Mouse (Mus musculus) adrenal gland, postnatal 25 days (tissue): ENCODE results near the gene Ppp1r3e. TPM values are rescaled to one million over a fixed set of nuclear protein-coding genes. Genes with fewer than 3 reads are reported as not detected.
A peak's percentile ranks its signal among the peaks of the same experiment; 100 is the strongest.

ENCODE experiments used
- DNase-seq: peaks from one replicate; pipeline ENCODE4 v3.0.0; 2021; ENCODE audit warnings: mixed read lengths
- long read RNA-seq: library from polyadenylated mRNA; stranded (forward); transcript quantifications from one replicate; pipeline ENCODE4 v2.0.0, GENCODE M21; 2021
- total RNA-seq: library from RNA; stranded (reverse); gene quantifications from 2 replicates; pipeline ENCODE4 v1.2.3, GENCODE M21; 2021

The Ppp1r3e gene
- 19.3 and 23.8 TPM in 2 replicates for total RNA-seq
- long read RNA-seq, partial matches to known transcripts = 0 of 3 reads
- long read RNA-seq, other reads (novel, unspliced or antisense) = 1 of 3 reads

- DNase-seq = peak; percentile 80
Observed at GRCm38 (mm10) chr14:54877048-54877715, at the start of gene Ppp1r3e. Ppp1r3e (minus strand) TSS chr14:54877550.

- peak; percentile 33 for DNase-seq
Observed at GRCm38 (mm10) chr14:54926401-54927158, 49.2 kb upstream of the Ppp1r3e start.

- peak; percentile 53 for DNase-seq
Observed at GRCm38 (mm10) chr14:54925349-54926342, 48.3 kb upstream of the Ppp1r3e start, which contains the start of gene Efs. Efs (minus strand) TSS chr14:54926126.

GRCm38 (mm10) chr14:54924641-54925348, 47.4 kb upstream of the Ppp1r3e start:
- no peak for DNase-seq

DNA sequence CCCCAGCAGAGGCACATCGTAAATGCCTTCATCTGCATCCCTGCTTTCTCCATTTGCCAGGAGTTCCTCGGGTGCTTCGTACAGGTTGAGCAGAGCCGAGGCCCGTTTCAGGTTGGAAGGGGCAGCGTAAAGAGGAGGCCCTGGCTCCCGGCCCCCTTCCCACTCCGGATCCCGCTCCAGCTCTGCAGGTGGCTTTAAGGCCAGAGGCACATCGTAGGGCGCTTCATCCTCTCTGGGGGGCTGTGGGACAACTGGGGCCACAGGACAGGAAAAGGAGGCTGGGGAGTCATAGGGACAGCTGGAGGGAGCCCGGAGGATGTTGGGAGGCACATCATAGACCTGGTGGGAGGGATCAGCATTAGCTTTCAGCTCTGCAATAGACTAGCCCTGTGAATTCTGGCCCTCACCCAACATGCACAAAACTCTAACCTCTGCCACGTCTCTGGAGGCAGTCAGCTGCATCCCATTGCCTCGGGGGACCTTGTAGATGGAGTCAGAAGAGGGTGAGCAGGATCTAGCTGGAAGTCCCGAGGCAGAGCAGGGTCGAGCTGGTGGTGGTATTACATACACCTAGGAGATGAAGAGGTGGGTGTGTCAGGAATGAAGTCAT, 42.8 kb upstream of the Ppp1r3e start:
- DNase-seq = no peak

DNA sequence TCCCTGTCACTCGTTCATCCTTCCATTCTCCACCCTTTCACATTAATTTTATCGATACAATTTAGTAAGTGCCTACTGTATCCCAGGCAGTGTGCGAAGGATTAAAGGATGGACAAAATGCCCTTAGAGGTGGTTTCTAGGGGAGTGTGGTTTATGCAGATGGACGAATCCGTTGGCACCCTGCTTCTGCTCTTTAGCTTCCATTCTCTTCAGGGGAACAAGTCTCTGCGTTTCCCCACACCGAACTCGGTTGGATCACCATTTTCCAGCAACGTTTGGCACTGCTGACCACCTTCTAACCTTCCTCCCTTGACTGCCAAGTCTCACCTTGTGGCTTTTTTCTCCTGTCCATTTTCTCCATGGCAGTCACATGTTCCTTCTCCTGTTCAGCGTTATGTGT, 36.0 kb upstream of the Ppp1r3e start:
- no peak for DNase-seq

DNA sequence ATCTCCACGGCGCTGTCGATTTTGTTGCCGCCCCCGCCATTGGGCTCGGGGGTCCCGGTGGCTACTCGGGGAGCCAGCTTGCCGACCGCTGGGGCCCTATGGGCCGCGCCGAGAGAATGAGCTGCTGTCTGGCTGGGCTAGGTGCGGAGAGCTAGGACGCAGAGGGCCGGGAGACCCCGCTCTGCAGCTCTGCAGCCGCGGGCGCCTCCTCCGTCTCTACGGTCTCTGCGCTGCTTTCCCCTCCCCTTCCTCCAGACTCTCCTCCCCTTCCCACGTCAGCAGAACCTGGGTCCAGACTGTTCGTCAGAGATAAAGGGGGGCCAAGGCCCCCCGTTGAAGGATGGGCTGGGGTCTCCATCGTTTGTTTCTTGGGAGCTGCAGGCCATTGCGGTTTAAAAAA, 35.5 kb upstream of the Ppp1r3e start, which contains the start of gene Slc22a17:
Gene Slc22a17, minus strand, starts transcription at position 247 of the 400 bp plus-strand sequence.
- DNase-seq = peak; percentile 68

- peak; percentile 23 for DNase-seq
Observed at GRCm38 (mm10) chr14:54912109-54912850, 34.9 kb upstream of the Ppp1r3e start.

GRCm38 (mm10) chr14:54908682-54909081, 31.3 kb upstream of the Ppp1r3e start:
- no peak for DNase-seq

- DNase-seq = no peak
Observed at GRCm38 (mm10) chr14:54903641-54904040, 26.3 kb upstream of the Ppp1r3e start.

DNA sequence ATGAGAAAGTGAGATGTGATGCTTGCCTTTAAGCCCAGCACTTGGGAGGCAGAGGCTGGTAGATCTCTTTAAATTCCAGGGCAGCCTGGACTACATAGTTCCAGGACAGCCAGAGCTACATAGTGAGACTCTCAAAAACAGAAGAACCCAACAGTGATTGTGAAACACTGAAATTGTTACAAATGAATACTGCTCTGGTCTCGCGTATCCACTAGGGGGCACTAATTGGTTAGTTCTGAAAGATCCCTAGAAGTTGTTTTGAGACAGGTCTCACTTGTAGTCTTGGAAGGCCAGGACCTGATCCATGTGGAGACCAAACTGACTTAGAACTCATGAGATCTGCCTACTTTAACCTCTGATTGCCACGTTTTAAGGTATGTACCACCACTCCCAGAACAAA, 23.0 kb upstream of the Ppp1r3e start:
- peak; percentile 42 for DNase-seq

DNA sequence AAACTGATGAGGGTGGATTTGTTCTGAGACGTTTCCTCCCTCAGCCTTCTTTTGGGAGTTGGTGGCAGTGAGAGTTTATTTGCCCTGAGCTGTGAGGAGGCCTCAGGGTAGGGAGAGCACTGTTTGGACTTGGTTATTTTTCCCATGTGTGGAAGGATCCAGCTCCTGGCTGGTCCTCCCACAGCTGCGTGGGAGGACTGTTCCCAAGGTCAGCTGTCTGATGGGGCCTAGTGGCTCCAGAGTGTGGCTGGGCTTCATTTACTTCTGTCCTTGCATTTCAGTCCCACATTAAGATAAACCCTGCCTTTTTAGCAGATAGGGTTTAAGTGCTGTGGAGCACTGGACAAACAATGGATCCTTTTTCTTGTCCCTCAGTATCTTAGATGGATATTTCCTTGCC, 20.1 kb upstream of the Ppp1r3e start:
- DNase-seq = no peak

- peak; percentile 78 for DNase-seq
Observed at GRCm38 (mm10) chr14:54894296-54895151, 17.2 kb upstream of the Ppp1r3e start.

GRCm38 (mm10) chr14:54893651-54894181, 16.4 kb upstream of the Ppp1r3e start:
- peak; percentile 93 for DNase-seq

DNA sequence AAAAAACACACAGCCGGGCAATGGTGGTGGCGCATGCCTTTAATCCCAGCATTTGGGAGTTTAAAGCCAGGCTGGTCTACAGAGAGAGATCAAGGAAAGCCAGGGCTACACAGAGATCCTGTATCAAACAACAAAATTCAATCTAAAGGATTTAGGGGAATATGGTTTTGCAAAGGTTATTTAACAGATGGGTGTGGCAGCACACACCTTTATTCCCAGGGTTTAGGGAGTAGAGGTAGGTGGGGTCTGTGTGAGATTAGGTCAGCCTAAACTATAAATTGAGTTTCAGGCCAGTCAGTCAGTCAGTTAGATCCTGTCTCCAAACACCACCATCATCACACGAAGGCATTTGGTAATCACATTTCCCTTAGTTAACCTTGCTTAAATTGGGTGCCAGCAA, 14.8 kb upstream of the Ppp1r3e start, which contains the start of gene Pabpn1:
Gene Pabpn1, plus strand, starts transcription at position 301 of the 400 bp plus-strand sequence.
- no peak for DNase-seq

DNA sequence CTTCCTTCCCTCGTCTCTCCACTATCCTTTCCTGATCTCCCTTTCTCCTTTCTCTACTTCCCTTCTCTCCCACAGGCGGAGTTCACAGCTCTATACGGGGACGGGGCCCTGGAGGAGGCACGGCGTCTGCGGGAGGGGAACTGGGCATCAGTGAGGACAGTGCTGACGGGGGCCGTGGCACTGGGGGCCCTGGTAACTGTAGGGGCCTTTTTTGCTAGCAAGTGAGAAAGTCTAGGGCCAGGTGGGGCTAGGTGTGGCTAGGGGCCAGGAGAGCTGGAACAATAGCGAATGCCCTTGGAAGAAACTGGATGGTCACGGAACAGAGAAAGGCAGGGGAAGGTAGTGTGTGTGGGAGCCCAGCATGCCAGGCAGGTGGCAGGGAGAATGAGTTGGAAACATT, 8.0 kb upstream of the Ppp1r3e start:
- DNase-seq = no peak

- DNase-seq = no peak
Observed at GRCm38 (mm10) chr14:54884022-54884712, 6.8 kb upstream of the Ppp1r3e start.
